Mouse (Mus musculus): ENCODE measurements around the gene Ifit2.

DNA sequence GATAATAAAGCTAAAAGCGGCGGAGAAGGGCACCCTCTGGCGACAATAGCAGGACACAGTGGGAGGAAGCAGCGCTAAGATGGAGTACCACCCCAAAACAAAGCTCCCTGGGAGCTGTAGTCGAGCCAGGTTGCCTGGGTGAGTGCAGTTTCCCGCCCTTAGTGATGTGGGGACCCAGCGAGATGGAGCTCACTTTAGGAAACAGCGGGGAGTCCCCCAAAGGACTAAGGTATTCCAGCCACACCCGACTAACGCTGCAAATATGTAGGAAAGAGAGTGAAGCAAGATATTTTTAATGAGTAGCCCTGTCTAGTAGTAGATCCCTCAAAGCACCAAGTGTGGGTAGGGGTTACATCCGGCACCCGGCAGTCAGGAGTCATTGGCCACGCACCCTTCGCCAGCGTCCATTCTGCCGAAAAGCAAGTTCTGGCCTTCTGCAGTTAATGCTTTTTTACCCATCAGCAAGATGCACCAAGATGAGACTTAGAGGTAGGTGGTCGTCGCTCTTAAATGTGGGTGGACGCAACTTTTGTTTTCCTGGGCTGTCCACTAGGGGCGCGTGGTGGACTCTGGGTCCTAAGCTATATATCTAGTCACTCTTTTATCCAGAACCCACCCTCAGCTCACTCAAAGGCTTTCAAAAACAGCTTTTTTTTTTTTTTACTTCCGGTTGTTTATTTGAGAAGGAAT lies at the start of gene Ifit2:
- peak; percentile 81 for TF ChIP-seq CTCF (IDR thresholded peaks at IDR 0.05; ENCODE audit: low read depth)
- TF ChIP-seq EP300 (optimal IDR thresholded peaks at IDR 0.05): no peak

Data from stomach, postnatal 0 days (tissue).